ENCODE assay signal across 14 mouse cellular contexts in genomic region chr2:126606061-126606687, GRCm38 (mm10). TPM values are rescaled to one million over a fixed set of nuclear protein-coding genes. Genes with fewer than 3 reads are reported as not detected.
DNase-seq lines count a peak whose midpoint lies in the region; ATAC-seq lines count a peak whose summit lies in the region.
"Had no signal": no experiment of that assay in that cellular context is flagged by ENCODE, and none has a peak within 500 bp of the region (broad histone marks: within the 10 kb centered on the region; RNA-seq: fewer than 3 reads in every experiment).

No protein-coding gene starts in this region.

- H3K9me3 ChIP-seq in forebrain, embryonic 10.5 days: no peaks in the 10 kb centered on the region
- H3K9me3 ChIP-seq in forebrain, embryonic 15.5 days: no peaks in the 10 kb centered on the region
- no peaks in the 10 kb centered on the region for H3K9me3 ChIP-seq in midbrain, embryonic 10.5 days (replicated peaks)
- H3K9me3 ChIP-seq: heart, embryonic 10.5 days had no signal

- no peak overlapping the region for H3K9ac ChIP-seq in forebrain, embryonic 15.5 days (replicated peaks)

- no peaks in the 10 kb centered on the region for H3K27me3 ChIP-seq in forebrain, embryonic 10.5 days (ENCODE audit: poor library complexity, severe bottlenecking)
- no peaks in the 10 kb centered on the region for H3K27me3 ChIP-seq in forebrain, embryonic 15.5 days
- H3K27me3 ChIP-seq in midbrain, embryonic 10.5 days (ENCODE audit: low read depth, poor library complexity, severe bottlenecking): no peaks in the 10 kb centered on the region

- H3K27ac ChIP-seq in forebrain, embryonic 10.5 days: no peak overlapping the region
- no peak overlapping the region for H3K27ac ChIP-seq in forebrain, embryonic 15.5 days (replicated peaks)
- H3K27ac ChIP-seq in midbrain, embryonic 10.5 days (replicated peaks): no peak overlapping the region
- H3K27ac ChIP-seq: heart, embryonic 10.5 days had no signal

- no peaks in the 10 kb centered on the region for H3K4me1 ChIP-seq in forebrain, embryonic 10.5 days
- no peaks in the 10 kb centered on the region for H3K4me1 ChIP-seq in forebrain, embryonic 15.5 days
- no peaks in the 10 kb centered on the region for H3K4me1 ChIP-seq in midbrain, embryonic 10.5 days

- peak; percentile 27 for DNase-seq in right cerebral cortex, adult 18-20 months
- no peak for DNase-seq in right cerebral cortex, postnatal 36 days (ENCODE audit: low spot score in 2 of 2)
- DNase-seq in thymus, postnatal 14 days: peak; percentile 49
- DNase-seq in forebrain, embryonic 10.5 days (ENCODE audit: extremely low spot score, low spot score): no peak
- DNase-seq in midbrain, embryonic 10.5 days (ENCODE audit: low spot score): no peak
- DNase-seq: cerebellum, adult 11-12 months; heart, postnatal 4 days; kidney, adult 11 months; liver; lung, postnatal 14 days had no signal

- H3K36me3 ChIP-seq in forebrain, embryonic 10.5 days (replicated peaks): no peaks in the 10 kb centered on the region
- no peaks in the 10 kb centered on the region for H3K36me3 ChIP-seq in forebrain, embryonic 15.5 days
- no peaks in the 10 kb centered on the region for H3K36me3 ChIP-seq in midbrain, embryonic 10.5 days
- H3K36me3 ChIP-seq: heart, embryonic 10.5 days had no signal

- ATAC-seq in activated CD4-positive, CD25-positive, alpha-beta regulatory T cell, adult 4 months: peak; percentile 99
- peak; percentile 72 for ATAC-seq in megakaryocyte progenitor cell, adult 5-6 weeks (replicated peaks; ENCODE audit: poor library complexity)
- no peak for ATAC-seq in forebrain, embryonic 15.5 days (replicated peaks)

- WGBS in forebrain, embryonic 10.5 days: 89% methylated on average over 15 of the region's 15 CpGs
- WGBS in forebrain, embryonic 15.5 days: 89% methylated on average over 15 of the region's 15 CpGs
- 88% methylated on average over 15 of the region's 15 CpGs for WGBS in midbrain, embryonic 10.5 days

- no peak overlapping the region for H3K4me2 ChIP-seq in forebrain, embryonic 15.5 days (replicated peaks)

- no peak overlapping the region for H3K4me3 ChIP-seq in forebrain, embryonic 10.5 days
- no peak overlapping the region for H3K4me3 ChIP-seq in forebrain, embryonic 15.5 days
- no peak overlapping the region for H3K4me3 ChIP-seq in midbrain, embryonic 10.5 days
- H3K4me3 ChIP-seq: heart, embryonic 10.5 days had no signal

RNA-seq across cellular contexts. Expression of gene Hdc, which starts 12.9 kb away (rescaled TPM):
- polyA plus RNA-seq in activated CD4-positive, CD25-positive, alpha-beta regulatory T cell, adult 4 months (2017; shearing (Covaris generic)): 1 to 10 TPM in 1 of 2 experiments, under 1 TPM in 1; 0.19 to 1.2 TPM
- 51.3 and 54.1 TPM in 2 replicates for total RNA-seq in megakaryocyte progenitor cell, adult 5-6 weeks (2015)
- 90.2 and 102 TPM in 2 replicates for total RNA-seq in megakaryocyte progenitor cell, adult 5-6 weeks (2017)
- polyA plus RNA-seq in forebrain, embryonic 10.5 days (2016; fragmentation: Nextera tagmentation; extraction: Ambion mirVana): 0.31 and 0.42 TPM in 2 replicates
- 1.4 and 2.4 TPM in 2 replicates for polyA plus RNA-seq in forebrain, embryonic 15.5 days (2015; fragmentation: Nextera tagmentation; extraction: Ambion mirVana)
- 0.31 and 0.55 TPM in 2 replicates for polyA plus RNA-seq in midbrain, embryonic 10.5 days (2016; fragmentation: Nextera tagmentation; extraction: Ambion mirVana)

RNA-seq across cellular contexts. Expression of gene Slc27a2, which starts 54.0 kb away (rescaled TPM):
- polyA plus RNA-seq in activated CD4-positive, CD25-positive, alpha-beta regulatory T cell, adult 4 months (2017; shearing (Covaris generic)): not detected
- total RNA-seq in megakaryocyte progenitor cell, adult 5-6 weeks (2015): 0.10 TPM in 1 of 2 replicates, not detected in the other
- 0.04 and 0.54 TPM in 2 replicates for total RNA-seq in megakaryocyte progenitor cell, adult 5-6 weeks (2017)
- polyA plus RNA-seq in forebrain, embryonic 10.5 days (2016; fragmentation: Nextera tagmentation; extraction: Ambion mirVana): 3.1 TPM in 2 replicates
- 4.3 and 4.5 TPM in 2 replicates for polyA plus RNA-seq in forebrain, embryonic 15.5 days (2015; fragmentation: Nextera tagmentation; extraction: Ambion mirVana)
- 1.3 and 2.3 TPM in 2 replicates for polyA plus RNA-seq in midbrain, embryonic 10.5 days (2016; fragmentation: Nextera tagmentation; extraction: Ambion mirVana)
- total RNA-seq: heart, postnatal 4 days had no signal

Comparison
In these comparisons a context has a peak if more than half of its experiments do, and no peak if none do; other contexts are left out.
1. DNase-seq: peak in right cerebral cortex, adult 18-20 months (single experiment) and thymus, postnatal 14 days (single experiment); none in right cerebral cortex, postnatal 36 days (0 of 2), forebrain, embryonic 10.5 days (single experiment) and midbrain, embryonic 10.5 days (single experiment).